Mouse (Mus musculus): ENCODE results near the gene Gpr3.

GRCm38 (mm10) chr4:133196852-133197251 lies 15.5 kb downstream of the Gpr3 start:
- TF ChIP-seq CTCF (IDR thresholded peaks at IDR 0.05; ENCODE audit: low read depth, low read length) (no peak), POLR2A (IDR thresholded peaks at IDR 0.05; ENCODE audit: borderline replicate concordance, low read depth, low read length) (no peak)
